Mouse (Mus musculus): ENCODE data around the gene Cmtm8. TPM values are rescaled to one million over a fixed set of nuclear protein-coding genes. Genes with fewer than 3 reads are reported as not detected.
A peak's percentile ranks its signal among the peaks of the same experiment; 100 is the strongest.

The Cmtm8 gene
- total and polyA plus RNA-seq, 3 experiments, result 1.9 to 7.9 TPM; not detected in 1

DNA sequence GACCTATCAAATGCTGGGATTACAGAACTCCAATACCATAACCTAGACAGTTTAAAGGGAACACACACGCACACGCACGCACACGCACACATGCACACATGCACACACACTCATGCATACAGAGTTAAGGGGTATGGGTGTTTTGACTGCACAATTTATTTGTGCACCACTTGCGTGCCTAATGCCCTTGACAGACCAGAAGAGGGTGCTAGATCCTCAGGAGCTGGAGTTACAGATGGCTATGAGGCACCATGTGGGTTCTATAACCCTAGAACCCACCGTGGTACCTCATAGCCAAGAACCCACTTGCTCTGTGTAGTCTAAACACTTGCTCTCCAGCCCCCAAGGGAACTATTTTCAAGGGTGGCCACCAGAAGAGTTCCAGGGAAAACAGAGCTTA, 15.6 kb downstream of the Cmtm8 start:
- no peak for TF ChIP-seq ETS1 (IDR thresholded peaks at IDR 0.05; ENCODE audit: low read depth, low read length)
- TF ChIP-seq CTCF (IDR thresholded peaks at IDR 0.05 in 2 of 3, conservative IDR thresholded peaks at IDR 0.05 in 1 of 3; ENCODE audit: control insufficient read depth in 1 of 3, insufficient read depth in 1 of 3, low read depth in 2 of 3, low read length in 3 of 3, poor library complexity in 1 of 3, severe bottlenecking in 1 of 3), result peak in 2 of 3 experiments; percentile 5 to 16; a peak in 1 of 6 replicates
- Histone ChIP-seq H3K27me3 (ENCODE audit: control insufficient read depth in 1 of 2, insufficient read depth in 2 of 2, low read length in 2 of 2) (no peaks in the 10 kb centered on the region; a peak in 1 of 4 replicates), H3K9ac (ENCODE audit: control insufficient read depth, low read depth, low read length, poor library complexity, severe bottlenecking) (no peak overlapping the region), H3K36me3 (ENCODE audit: control insufficient read depth in 1 of 2, insufficient read depth in 2 of 2, low read length in 2 of 2) (no peaks in the 10 kb centered on the region), H3K9me3 (replicated peaks; ENCODE audit: insufficient read depth, low read length) (no peaks in the 10 kb centered on the region), H3K79me2 (ENCODE audit: control insufficient read depth, insufficient read depth, low read length, poor library complexity) (no peaks in the 10 kb centered on the region), H3K27ac (ENCODE audit: control insufficient read depth, low read depth, low read length) (no peak overlapping the region), H3K4me3 (ENCODE audit: control insufficient read depth in 1 of 2, insufficient read depth in 1 of 2, low read depth in 2 of 2, low read length in 2 of 2) (no peak overlapping the region), H3K4me1 (ENCODE audit: control insufficient read depth in 1 of 2, insufficient read depth in 2 of 2, low read length in 2 of 2) (no peaks in the 10 kb centered on the region)
- DNase-seq (ENCODE audit: low read depth, low spot score), result no peak

- no peaks in the 10 kb centered on the region for H3K4me1 ChIP-seq (ENCODE audit: control insufficient read depth in 1 of 2, insufficient read depth in 2 of 2, low read length in 2 of 2)
- TF ChIP-seq MYC (IDR thresholded peaks at IDR 0.05; ENCODE audit: low read depth, low read length) (no peak), MAFK (IDR thresholded peaks at IDR 0.05; ENCODE audit: borderline replicate concordance, low read depth, low read length) (no peak), E2F4 (IDR thresholded peaks at IDR 0.05; ENCODE audit: borderline replicate concordance, low read depth, low read length) (no peak), NRF1 (IDR thresholded peaks at IDR 0.05; ENCODE audit: insufficient read depth, low read depth, low read length, poor library complexity, severe bottlenecking) (no peak), GATA1 (IDR thresholded peaks at IDR 0.05; ENCODE audit: low read depth, low read length) (no peak), EP300 (IDR thresholded peaks at IDR 0.05; ENCODE audit: low read depth in 1 of 2, low read length in 2 of 2) (no peak)
- no peak overlapping the region for H3K9ac ChIP-seq (ENCODE audit: control insufficient read depth, low read depth, low read length, poor library complexity, severe bottlenecking)
- no peak overlapping the region for H3K4me3 ChIP-seq (ENCODE audit: control insufficient read depth in 1 of 2, insufficient read depth in 1 of 2, low read depth in 2 of 2, low read length in 2 of 2)
- no peak for DNase-seq (ENCODE audit: low read depth, low spot score)
- H3K79me2 ChIP-seq (ENCODE audit: control insufficient read depth, insufficient read depth, low read length, poor library complexity), result no peaks in the 10 kb centered on the region
- no peaks in the 10 kb centered on the region for H3K9me3 ChIP-seq (replicated peaks; ENCODE audit: insufficient read depth, low read length)
- no peaks in the 10 kb centered on the region for H3K36me3 ChIP-seq (ENCODE audit: control insufficient read depth in 1 of 2, insufficient read depth in 2 of 2, low read length in 2 of 2)
- no peak overlapping the region for H3K27ac ChIP-seq (ENCODE audit: control insufficient read depth, low read depth, low read length)
- H3K27me3 ChIP-seq (ENCODE audit: control insufficient read depth in 1 of 2, insufficient read depth in 2 of 2, low read length in 2 of 2), result no peaks in the 10 kb centered on the region; a peak in 1 of 4 replicates
Measured at GRCm38 (mm10) chr9:114827242-114827852, 16.6 kb downstream of the Cmtm8 start.

DNA sequence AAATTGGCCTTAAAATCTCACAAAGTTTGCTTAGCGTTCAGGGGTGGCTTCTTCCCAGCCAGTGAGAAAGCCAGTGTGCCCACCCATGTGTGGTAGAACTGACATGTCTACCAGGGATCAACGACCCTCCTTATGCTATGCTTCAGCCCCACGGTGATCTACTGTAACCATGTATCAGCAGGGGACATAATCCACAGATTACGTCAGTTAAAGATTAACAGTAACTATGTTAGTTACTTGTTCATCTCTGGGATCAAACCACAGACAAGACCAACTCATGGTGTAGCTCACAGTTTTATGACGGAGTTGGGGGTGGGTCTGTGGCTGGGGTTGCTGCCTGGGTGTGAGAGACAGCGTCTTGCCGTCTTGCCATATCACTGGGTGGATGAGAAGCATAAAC, 19.8 kb downstream of the Cmtm8 start:
- no peaks in the 10 kb centered on the region for H3K4me1 ChIP-seq (ENCODE audit: control insufficient read depth in 1 of 2, insufficient read depth in 2 of 2, low read length in 2 of 2)
- TF ChIP-seq MAFK (IDR thresholded peaks at IDR 0.05; ENCODE audit: borderline replicate concordance, low read depth, low read length) (no peak), TBP (IDR thresholded peaks at IDR 0.05; ENCODE audit: low read depth, low read length) (no peak), ETS1 (IDR thresholded peaks at IDR 0.05; ENCODE audit: low read depth, low read length) (no peak), EP300 (IDR thresholded peaks at IDR 0.05; ENCODE audit: low read depth in 1 of 2, low read length in 2 of 2) (no peak), TCF12 (IDR thresholded peaks at IDR 0.05; ENCODE audit: low read depth, low read length) (no peak), POLR2AphosphoS2 (IDR thresholded peaks at IDR 0.05; ENCODE audit: low read length) (no peak), CHD2 (IDR thresholded peaks at IDR 0.05; ENCODE audit: low read length) (no peak), KAT2A (conservative IDR thresholded peaks at IDR 0.05; ENCODE audit: low read depth, low read length) (no peak), MYC (IDR thresholded peaks at IDR 0.05; ENCODE audit: low read depth, low read length) (no peak), MEF2A (IDR thresholded peaks at IDR 0.05; ENCODE audit: extremely low read depth, insufficient replicate concordance, low read depth, low read length, poor library complexity, severe bottlenecking) (no peak), ZNF384 (IDR thresholded peaks at IDR 0.05; ENCODE audit: low read depth, low read length) (no peak), E2F4 (IDR thresholded peaks at IDR 0.05; ENCODE audit: borderline replicate concordance, low read depth, low read length) (no peak), SMC3 (IDR thresholded peaks at IDR 0.05; ENCODE audit: low read depth, low read length) (no peak), JUND (IDR thresholded peaks at IDR 0.05; ENCODE audit: low read depth, low read length) (no peak), UBTF (IDR thresholded peaks at IDR 0.05; ENCODE audit: borderline replicate concordance, insufficient read depth, low read depth, low read length) (no peak), TAL1 (IDR thresholded peaks at IDR 0.05; ENCODE audit: low read length) (no peak), SIN3A (IDR thresholded peaks at IDR 0.05; ENCODE audit: low read length) (no peak), POLR2A (IDR thresholded peaks at IDR 0.05; ENCODE audit: control insufficient read depth in 1 of 2, insufficient read depth in 1 of 2, low read depth in 1 of 2, low read length in 2 of 2, poor library complexity in 1 of 2) (no peak), MAZ (IDR thresholded peaks at IDR 0.05; ENCODE audit: low read depth, low read length) (no peak)
- no peaks in the 10 kb centered on the region for H3K79me2 ChIP-seq (ENCODE audit: control insufficient read depth, insufficient read depth, low read length, poor library complexity)
- H3K9ac ChIP-seq (ENCODE audit: control insufficient read depth, low read depth, low read length, poor library complexity, severe bottlenecking), result no peak overlapping the region
- no peaks in the 10 kb centered on the region; a peak in 1 of 4 replicates for H3K27me3 ChIP-seq (ENCODE audit: control insufficient read depth in 1 of 2, insufficient read depth in 2 of 2, low read length in 2 of 2)
- no peak for DNase-seq (ENCODE audit: low read depth, low spot score)
- no peaks in the 10 kb centered on the region for H3K36me3 ChIP-seq (ENCODE audit: control insufficient read depth in 1 of 2, insufficient read depth in 2 of 2, low read length in 2 of 2)
- H3K27ac ChIP-seq (ENCODE audit: control insufficient read depth, low read depth, low read length), result no peak overlapping the region
- H3K4me3 ChIP-seq (ENCODE audit: control insufficient read depth in 1 of 2, insufficient read depth in 1 of 2, low read depth in 2 of 2, low read length in 2 of 2), result no peak overlapping the region
- no peaks in the 10 kb centered on the region for H3K9me3 ChIP-seq (replicated peaks; ENCODE audit: insufficient read depth, low read length)
